Mouse (Mus musculus): ENCODE measurements around the gene Dgkk.

- TF ChIP-seq GATA1 (IDR thresholded peaks at IDR 0.05; ENCODE audit: borderline replicate concordance, low read length): no peak
- no peak for TF ChIP-seq FLI1 (IDR thresholded peaks at IDR 0.05; ENCODE audit: low read length)
These were observed 147.1 kb downstream of the Dgkk start for GRCm38 (mm10) chrX:6926224-6926623.

Measured in megakaryocyte, embryonic 14.5 days (primary cell).